Mouse (Mus musculus) spleen, adult 2 months (tissue): ENCODE data around the gene Ilvbl. TPM values are rescaled to one million over a fixed set of nuclear protein-coding genes. Genes with fewer than 3 reads are reported as not detected.
A peak's percentile ranks its signal among the peaks of the same experiment; 100 is the strongest.
"Not testable (repeated sequence)": the region's sequence is repeated elsewhere in the genome, so short reads cannot be mapped to it uniquely, and the experiment has no call there.

Experiments
- DNase-seq, 2 experiments: peaks; one replicate each; pipeline versions ENCODE4 v3.0.0 to v3.0.0-alpha.2; 2012 to 2021; ENCODE audit warnings: low spot score in 2 of 2, low read depth in 1 of 2
- H3K27ac ChIP-seq: fragments of 200-500 bp; 2 replicates; pipeline ENCODE4 v1.5.1; 2012; ENCODE audit warnings: low read length, inconsistent platforms; ENCODE audit not compliant: insufficient read depth
- H3K27me3 ChIP-seq: fragments of 200-500 bp; 2 replicates; pipeline ENCODE4 v1.6.1; 2012; ENCODE audit warnings: mild to moderate bottlenecking, moderate library complexity, low read length, inconsistent platforms; ENCODE audit not compliant: control insufficient read depth, insufficient read depth
- H3K36me3 ChIP-seq: fragments of 200-500 bp; 2 replicates; pipeline ENCODE4 v1.6.1; 2012; ENCODE audit warnings: mild to moderate bottlenecking, low read length, inconsistent platforms; ENCODE audit not compliant: control insufficient read depth, insufficient read depth
- H3K4me1 ChIP-seq: fragments of 200-500 bp; 2 replicates; pipeline ENCODE4 v1.6.1; 2011; ENCODE audit warnings: inconsistent platforms; ENCODE audit not compliant: control insufficient read depth, insufficient read depth, insufficient read length
- H3K4me3 ChIP-seq: fragments of 200-500 bp; 2 replicates; pipeline ENCODE4 v1.5.1; 2011; ENCODE audit warnings: mild to moderate bottlenecking, inconsistent platforms; ENCODE audit not compliant: insufficient read depth, insufficient read length; ENCODE audit errors: extremely low read depth
- CTCF ChIP-seq: fragments of 200-500 bp; IDR thresholded peaks from 2 replicates; pipeline ENCODE4 v1.5.1; 2011; ENCODE audit warnings: mild to moderate bottlenecking, inconsistent platforms; ENCODE audit not compliant: insufficient read depth, insufficient read length, insufficient replicate concordance; ENCODE audit errors: extremely low read depth
- POLR2A ChIP-seq: fragments of 200-500 bp; IDR thresholded peaks from 2 replicates; pipeline ENCODE4 v1.6.1; 2011; ENCODE audit warnings: low read depth, low read length, inconsistent platforms
- WGBS: fragments of 180-500 bp; shearing (Covaris S2); methylation state at CpG from one replicate; pipeline ENCODE4 v1.1.7; 2018; 5-methylcytosine and 5-hydroxymethylcytosine counted together
- polyA plus RNA-seq: library from polyadenylated mRNA; depleted of rRNA; stranded (reverse); fragments of >200 nt; gene quantifications from 2 replicates; pipeline ENCODE4 v1.2.3, GENCODE M21; 2012; rRNA removed

Gene Ilvbl
- polyA plus RNA-seq, 1 experiment, result 33.5 TPM

- no peak for TF ChIP-seq POLR2A
- TF ChIP-seq CTCF, result no peak
- 77% methylated on average over 5 of the region's 5 CpGs for WGBS
- H3K27ac ChIP-seq, result no peak overlapping the region
- H3K36me3 ChIP-seq, result no peaks in the 10 kb centered on the region
- H3K27me3 ChIP-seq, result no peaks in the 10 kb centered on the region
- H3K4me3 ChIP-seq, result no peak overlapping the region
- no peaks in the 10 kb centered on the region for H3K4me1 ChIP-seq
- no peak for DNase-seq
Observed at GRCm38 (mm10) chr10:78599865-78600264, 25.7 kb downstream of the Ilvbl start.

DNA sequence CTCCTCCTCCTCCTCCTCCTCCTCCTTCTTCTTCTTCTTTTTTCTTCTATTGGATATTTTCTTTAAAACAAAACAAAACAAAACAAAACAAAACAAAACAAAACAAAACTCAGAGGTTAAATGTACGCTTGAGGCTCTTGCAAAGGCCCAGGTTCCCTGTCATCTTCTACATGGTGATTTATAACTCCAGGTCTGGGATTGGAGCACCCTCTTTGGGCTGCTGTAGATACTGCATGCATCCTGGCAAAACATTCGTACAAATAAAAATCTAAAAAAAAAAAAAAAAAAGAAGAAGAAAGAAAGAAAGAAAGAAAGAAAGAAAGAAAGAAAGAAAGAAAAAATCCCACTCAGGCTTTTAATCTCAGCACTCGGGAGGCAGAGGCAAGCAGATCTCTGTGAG is 30.9 kb downstream of the Ilvbl start:
- TF ChIP-seq CTCF (no peak), POLR2A (no peak)
- DNase-seq, result peak; percentile 26 to 27
- Histone ChIP-seq H3K27me3 (no peaks in the 10 kb centered on the region), H3K36me3 (no peaks in the 10 kb centered on the region), H3K4me3 (no peak overlapping the region), H3K4me1 (no peaks in the 10 kb centered on the region), H3K27ac (no peak overlapping the region)
- WGBS, result 36% methylated on average over 3 of the region's 3 CpGs

DNA sequence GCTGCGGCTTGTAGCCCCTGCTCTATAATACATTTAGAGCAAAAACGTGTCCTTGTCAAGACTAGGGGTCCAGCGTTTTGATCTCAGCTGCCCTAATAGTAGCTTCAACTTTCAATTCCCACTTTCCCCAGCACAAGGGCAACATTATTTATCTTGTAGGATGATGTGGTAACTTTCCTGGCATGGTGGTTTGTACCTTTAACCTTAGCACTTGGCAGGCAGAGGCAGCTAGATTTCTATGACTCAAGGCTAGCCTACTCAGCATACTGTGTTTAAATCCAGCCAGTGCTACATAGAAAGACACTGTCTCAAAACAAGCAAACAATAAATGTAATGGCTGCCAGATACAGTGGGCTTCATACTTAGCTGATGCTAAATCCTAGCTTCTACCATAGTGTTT is 33.5 kb downstream of the Ilvbl start:
- Histone ChIP-seq H3K27me3 (no peaks in the 10 kb centered on the region), H3K36me3 (no peaks in the 10 kb centered on the region), H3K27ac (no peak overlapping the region), H3K4me1 (no peaks in the 10 kb centered on the region), H3K4me3 (no peak overlapping the region)
- WGBS, result 83% methylated on average over 3 of the region's 3 CpGs
- no peak for TF ChIP-seq CTCF
- no peak for TF ChIP-seq POLR2A
- no peak for DNase-seq

GRCm38 (mm10) chr10:78617974-78618373 is 43.8 kb downstream of the Ilvbl start, which contains the start of gene Olfr1357:
TSS of gene Olfr1357 (minus strand) at chr10:78618074.
- no peaks in the 10 kb centered on the region for H3K4me1 ChIP-seq
- no peak within 1 kb of the TSS for H3K27ac ChIP-seq
- H3K4me3 ChIP-seq, result no peak within 1 kb of the TSS
- no peaks in the 10 kb centered on the region for H3K27me3 ChIP-seq
- WGBS, result 93% methylated on average over 1 of the region's 1 CpGs
- no peaks in the 10 kb centered on the region for H3K36me3 ChIP-seq
- TF ChIP-seq CTCF (no peak), POLR2A (no peak)
- no peak for DNase-seq

DNA sequence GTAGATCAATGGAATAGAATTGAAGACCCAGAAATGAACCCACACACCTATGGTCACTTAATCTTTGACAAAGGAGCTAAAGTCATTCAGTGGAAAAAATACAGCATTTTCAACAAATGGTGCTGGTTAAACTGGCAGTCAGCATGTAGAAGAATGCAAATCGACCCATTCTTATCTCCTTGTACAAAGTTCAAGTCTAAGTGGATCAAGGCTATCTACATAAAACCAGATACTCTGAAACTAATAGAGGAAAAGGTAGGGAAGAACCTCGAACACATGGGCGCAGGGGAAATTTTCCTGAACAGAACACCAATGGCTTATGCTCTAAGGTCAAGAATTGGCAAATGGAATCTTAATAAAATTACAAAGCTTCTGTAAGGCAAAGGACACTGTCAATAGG is 49.0 kb downstream of the Ilvbl start:
- H3K27me3 ChIP-seq, H3K4me1 ChIP-seq, DNase-seq, H3K36me3 ChIP-seq, H3K4me3 ChIP-seq, H3K27ac ChIP-seq: not testable (repeated sequence)
- 82% methylated on average over 3 of the region's 3 CpGs for WGBS

DNA sequence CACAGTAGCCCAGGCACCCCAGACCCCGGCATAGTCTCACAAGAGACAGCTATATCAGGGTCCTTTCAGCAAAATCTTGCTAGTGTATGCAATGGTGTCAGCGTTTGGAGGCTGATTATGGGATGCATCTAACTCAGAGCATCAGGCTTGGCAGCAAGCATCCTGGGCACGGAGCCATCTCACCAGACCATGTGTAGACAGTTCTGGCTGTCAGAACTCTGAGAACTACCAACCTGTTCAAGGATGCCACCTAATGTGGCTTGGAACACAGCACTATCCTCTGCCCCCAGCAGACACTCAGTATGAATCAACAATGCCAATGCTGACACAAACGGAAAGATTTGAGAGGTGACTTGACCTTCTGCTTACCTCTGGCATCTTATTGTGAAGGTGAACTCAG is 56.0 kb downstream of the Ilvbl start:
- Histone ChIP-seq H3K36me3 (no peaks in the 10 kb centered on the region), H3K4me1 (no peaks in the 10 kb centered on the region), H3K27ac (no peak overlapping the region), H3K27me3 (no peaks in the 10 kb centered on the region), H3K4me3 (no peak overlapping the region)
- 84% methylated on average over 4 of the region's 4 CpGs for WGBS
- TF ChIP-seq POLR2A (no peak), CTCF (no peak)
- no peak for DNase-seq

DNA sequence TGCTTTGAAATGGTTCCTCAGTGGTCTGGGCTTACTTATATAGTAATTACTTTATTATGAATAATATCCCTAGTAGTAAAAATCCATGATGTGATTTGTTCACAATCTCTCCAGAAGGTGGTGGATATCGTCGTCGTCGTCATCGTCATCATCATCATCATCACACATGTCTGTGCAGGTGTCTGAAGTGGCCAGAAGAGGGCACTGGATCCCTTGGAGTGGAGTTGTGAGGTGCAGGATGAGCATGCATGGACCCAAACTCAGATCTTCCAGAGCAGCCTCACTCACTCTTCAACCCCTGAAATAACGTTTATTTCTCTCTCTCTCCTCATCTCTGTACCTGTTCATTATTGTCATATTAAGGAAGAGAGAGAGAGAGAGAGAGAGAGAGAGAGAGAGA is 58.2 kb downstream of the Ilvbl start:
- TF ChIP-seq CTCF (no peak), POLR2A (no peak)
- 4% methylated on average over 6 of the region's 6 CpGs for WGBS
- H3K4me1 ChIP-seq, result no peaks in the 10 kb centered on the region
- no peak overlapping the region for H3K27ac ChIP-seq
- no peak for DNase-seq
- H3K4me3 ChIP-seq, result no peak overlapping the region
- H3K36me3 ChIP-seq, result no peaks in the 10 kb centered on the region
- no peaks in the 10 kb centered on the region for H3K27me3 ChIP-seq

Other genes with a start within 250 kb of the Ilvbl start
- 177 and 205 TPM in 2 replicates for gene Agpat3, start 221.9 kb upstream of the Ilvbl start, polyA plus RNA-seq
- gene Rrp1, start 161.3 kb upstream of the Ilvbl start, polyA plus RNA-seq, result 60.2 and 62.0 TPM in 2 replicates
- 18.6 and 20.4 TPM in 2 replicates for gene Cstb, start 148.7 kb upstream of the Ilvbl start, polyA plus RNA-seq
- 13.6 and 15.2 TPM in 2 replicates for gene Pdxk, start 109.4 kb upstream of the Ilvbl start, polyA plus RNA-seq
- not detected in 2 replicates for gene Olfr1358, start 56.9 kb upstream of the Ilvbl start, polyA plus RNA-seq
- 9.3 and 12.7 TPM in 2 replicates for gene Syde1, start 17.6 kb downstream of the Ilvbl start, polyA plus RNA-seq
- not detected in 2 replicates for gene Olfr1357, start 43.7 kb downstream of the Ilvbl start, polyA plus RNA-seq
- not detected in 2 replicates for gene Casp14, start 143.9 kb downstream of the Ilvbl start, polyA plus RNA-seq
- not detected in 2 replicates for gene Ccdc105, start 178.7 kb downstream of the Ilvbl start, polyA plus RNA-seq
- gene Slc1a6, start 206.2 kb downstream of the Ilvbl start, polyA plus RNA-seq, result 0.05 and 0.16 TPM in 2 replicates